Mouse (Mus musculus) thymus, adult 2 months (tissue): ENCODE results near the gene Arl15.

Experiments used
- CTCF ChIP-seq: fragments of 200-500 bp; IDR thresholded peaks from 2 replicates; pipeline ENCODE4 v1.5.1; 2012; ENCODE audit warnings: mild to moderate bottlenecking, control low read depth, low read length, moderate library complexity, borderline replicate concordance; ENCODE audit not compliant: control insufficient read depth, poor library complexity, insufficient read depth; ENCODE audit errors: extremely low read depth
- POLR2A ChIP-seq: fragments of 200-500 bp; IDR thresholded peaks from 2 replicates; pipeline ENCODE4 v1.6.1; 2012; ENCODE audit warnings: mild to moderate bottlenecking, low read length, control low read depth, moderate library complexity; ENCODE audit not compliant: control insufficient read depth, poor library complexity, insufficient read depth; ENCODE audit errors: extremely low read depth

DNA sequence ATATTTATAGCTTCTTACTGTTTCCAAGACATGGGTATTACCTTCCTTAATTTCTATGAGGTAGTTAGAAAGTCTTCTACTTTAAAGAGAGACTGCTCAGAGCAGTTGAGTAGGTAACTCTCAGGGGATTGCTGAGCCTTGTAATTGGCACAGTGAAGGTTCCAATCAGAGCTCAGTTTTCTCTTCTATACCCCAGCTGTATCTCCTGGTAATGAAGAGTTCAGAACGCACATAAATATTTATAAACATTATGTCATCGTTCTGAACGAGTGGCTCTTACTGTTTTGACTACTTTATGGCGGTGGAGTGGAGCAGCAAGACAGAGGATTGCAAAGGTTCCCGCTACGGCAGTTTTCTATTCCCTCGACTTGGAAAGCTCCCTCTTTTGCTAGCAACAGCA, 311.8 kb downstream of the Arl15 start:
- TF ChIP-seq POLR2A, result no peak
- no peak for TF ChIP-seq CTCF
